Mouse (Mus musculus): ENCODE measurements around the gene Rnpep. TPM values are rescaled to one million over a fixed set of nuclear protein-coding genes. Genes with fewer than 3 reads are reported as not detected.

Gene Rnpep
- total and polyA plus RNA-seq, 3 experiments: 0.03 to 1.4 TPM; not detected in 1

- Histone ChIP-seq H3K4me3 (ENCODE audit: low read depth, low read length) (peak within 1 kb of the TSS; percentile 83), H3K4me1 (ENCODE audit: insufficient read depth, low read depth, low read length) (peaks cover 27% of the 10 kb centered on the region), H3K36me3 (replicated peaks) (peaks cover 27% of the 10 kb centered on the region), H3K27me3 (ENCODE audit: insufficient read depth, low read length) (peaks cover 8% of the 10 kb centered on the region; the same call in 1 of the 2 replicates), H3K9me3 (replicated peaks) (no peaks in the 10 kb centered on the region)
- TF ChIP-seq GATA2 (IDR thresholded peaks at IDR 0.05; ENCODE audit: borderline replicate concordance, low read depth, low read length): no peak
- peak; percentile 45; the same call in 1 of the 2 replicates for TF ChIP-seq POLR2AphosphoS5 (IDR thresholded peaks at IDR 0.05; ENCODE audit: insufficient replicate concordance, low read depth, low read length)
- peak; percentile 100 for DNase-seq (ENCODE audit: low spot score)
- ATAC-seq (ENCODE audit: extremely low read depth, insufficient number of reproducible peaks, low FRiP score, poor library complexity, severe bottlenecking): peak; percentile 99
Measured at GRCm38 (mm10) chr1:135313284-135314031, 29.6 kb upstream of the Rnpep start, which contains the start of gene Timm17a. Gene Timm17a (minus strand): TSS chr1:135313778.

- Histone ChIP-seq H3K4me1 (ENCODE audit: insufficient read depth, low read depth, low read length) (peaks cover 31% of the 10 kb centered on the region), H3K36me3 (replicated peaks) (peaks cover 39% of the 10 kb centered on the region), H3K4me3 (ENCODE audit: low read depth, low read length) (peak overlapping the region; percentile 83), H3K9me3 (replicated peaks) (no peaks in the 10 kb centered on the region), H3K27me3 (ENCODE audit: insufficient read depth, low read length) (0 out of 2 replicates have a peak, but pooled peaks cover 3% of the 10 kb centered on the region)
- ATAC-seq (ENCODE audit: extremely low read depth, insufficient number of reproducible peaks, low FRiP score, poor library complexity, severe bottlenecking) (no peak), DNase-seq (ENCODE audit: low spot score) (no peak)
- TF ChIP-seq GATA2 (IDR thresholded peaks at IDR 0.05; ENCODE audit: borderline replicate concordance, low read depth, low read length): no peak
- TF ChIP-seq GATA1 (IDR thresholded peaks at IDR 0.05; ENCODE audit: borderline replicate concordance, low read length): no peak
- no peak for TF ChIP-seq CTCF (IDR thresholded peaks at IDR 0.05; ENCODE audit: low read depth, low read length)
- TF ChIP-seq POLR2AphosphoS5 (IDR thresholded peaks at IDR 0.05; ENCODE audit: insufficient replicate concordance, low read depth, low read length): no peak
- TF ChIP-seq TAL1 (conservative IDR thresholded peaks at IDR 0.05; ENCODE audit: low read depth, low read length): no peak
Measured at GRCm38 (mm10) chr1:135312201-135312600, 28.3 kb upstream of the Rnpep start.

- 0 out of 2 replicates have a peak, but pooled peaks cover 1% of the 10 kb centered on the region for H3K27me3 ChIP-seq (ENCODE audit: insufficient read depth, low read length)
- ATAC-seq (ENCODE audit: extremely low read depth, insufficient number of reproducible peaks, low FRiP score, poor library complexity, severe bottlenecking) (no peak), DNase-seq (ENCODE audit: low spot score) (no peak)
- H3K4me1 ChIP-seq (ENCODE audit: insufficient read depth, low read depth, low read length): peaks cover 31% of the 10 kb centered on the region
- peak overlapping the region; percentile 0; the same call in 1 of the 2 replicates for H3K4me3 ChIP-seq (ENCODE audit: low read depth, low read length)
- no peaks in the 10 kb centered on the region for H3K9me3 ChIP-seq (replicated peaks)
- peaks cover 45% of the 10 kb centered on the region for H3K36me3 ChIP-seq (replicated peaks)
- TF ChIP-seq POLR2AphosphoS5 (IDR thresholded peaks at IDR 0.05; ENCODE audit: insufficient replicate concordance, low read depth, low read length) (no peak), TAL1 (conservative IDR thresholded peaks at IDR 0.05; ENCODE audit: low read depth, low read length) (no peak), GATA1 (IDR thresholded peaks at IDR 0.05; ENCODE audit: borderline replicate concordance, low read length) (no peak), CTCF (IDR thresholded peaks at IDR 0.05; ENCODE audit: low read depth, low read length) (no peak), GATA2 (IDR thresholded peaks at IDR 0.05; ENCODE audit: borderline replicate concordance, low read depth, low read length) (no peak)
Measured at GRCm38 (mm10) chr1:135311356-135311755, 27.5 kb upstream of the Rnpep start.

- H3K27me3 ChIP-seq (ENCODE audit: insufficient read depth, low read length): peaks cover 5% of the 10 kb centered on the region
- no peak for ATAC-seq (ENCODE audit: extremely low read depth, insufficient number of reproducible peaks, low FRiP score, poor library complexity, severe bottlenecking)
- H3K9me3 ChIP-seq (replicated peaks): no peaks in the 10 kb centered on the region
- DNase-seq (ENCODE audit: low spot score): no peak
- H3K36me3 ChIP-seq (replicated peaks): peaks cover 17% of the 10 kb centered on the region
- no peak for TF ChIP-seq CTCF (IDR thresholded peaks at IDR 0.05; ENCODE audit: low read depth, low read length)
- no peak for TF ChIP-seq GATA1 (IDR thresholded peaks at IDR 0.05; ENCODE audit: borderline replicate concordance, low read length)
- TF ChIP-seq TAL1 (conservative IDR thresholded peaks at IDR 0.05; ENCODE audit: low read depth, low read length): no peak
- no peak for TF ChIP-seq GATA2 (IDR thresholded peaks at IDR 0.05; ENCODE audit: borderline replicate concordance, low read depth, low read length)
- no peak for TF ChIP-seq POLR2AphosphoS5 (IDR thresholded peaks at IDR 0.05; ENCODE audit: insufficient replicate concordance, low read depth, low read length)
- H3K4me1 ChIP-seq (ENCODE audit: insufficient read depth, low read depth, low read length): no peaks in the 10 kb centered on the region
- no peak overlapping the region for H3K4me3 ChIP-seq (ENCODE audit: low read depth, low read length)
Measured at GRCm38 (mm10) chr1:135290908-135291307, 7.0 kb upstream of the Rnpep start.

GRCm38 (mm10) chr1:135286311-135286710, 2.4 kb upstream of the Rnpep start:
- peaks cover 3% of the 10 kb centered on the region; the same call in 1 of the 2 replicates for H3K9me3 ChIP-seq (replicated peaks)
- DNase-seq (ENCODE audit: low spot score): no peak
- TF ChIP-seq GATA2 (IDR thresholded peaks at IDR 0.05; ENCODE audit: borderline replicate concordance, low read depth, low read length) (no peak), CTCF (IDR thresholded peaks at IDR 0.05; ENCODE audit: low read depth, low read length) (no peak), GATA1 (IDR thresholded peaks at IDR 0.05; ENCODE audit: borderline replicate concordance, low read length) (no peak), TAL1 (conservative IDR thresholded peaks at IDR 0.05; ENCODE audit: low read depth, low read length) (no peak), POLR2AphosphoS5 (IDR thresholded peaks at IDR 0.05; ENCODE audit: insufficient replicate concordance, low read depth, low read length) (no peak)
- H3K4me1 ChIP-seq (ENCODE audit: insufficient read depth, low read depth, low read length): peaks cover 8% of the 10 kb centered on the region; the same call in 1 of the 2 replicates
- no peak for ATAC-seq (ENCODE audit: extremely low read depth, insufficient number of reproducible peaks, low FRiP score, poor library complexity, severe bottlenecking)
- H3K27me3 ChIP-seq (ENCODE audit: insufficient read depth, low read length): peaks cover 25% of the 10 kb centered on the region
- no peak overlapping the region for H3K4me3 ChIP-seq (ENCODE audit: low read depth, low read length)
- no peaks in the 10 kb centered on the region for H3K36me3 ChIP-seq (replicated peaks)

- DNase-seq (ENCODE audit: low spot score): no peak
- no peaks in the 10 kb centered on the region for H3K36me3 ChIP-seq (replicated peaks)
Measured at GRCm38 (mm10) chr1:135283287-135283825, 528 bp downstream of the Rnpep start.

More at GRCm38 (mm10) chr1:135283287-135283825, 528 bp downstream of the Rnpep start:
- ATAC-seq (ENCODE audit: extremely low read depth, insufficient number of reproducible peaks, low FRiP score, poor library complexity, severe bottlenecking): no peak
- TF ChIP-seq GATA1 (IDR thresholded peaks at IDR 0.05; ENCODE audit: borderline replicate concordance, low read length) (no peak), GATA2 (IDR thresholded peaks at IDR 0.05; ENCODE audit: borderline replicate concordance, low read depth, low read length) (no peak), TAL1 (conservative IDR thresholded peaks at IDR 0.05; ENCODE audit: low read depth, low read length) (no peak), CTCF (IDR thresholded peaks at IDR 0.05; ENCODE audit: low read depth, low read length) (no peak), POLR2AphosphoS5 (IDR thresholded peaks at IDR 0.05; ENCODE audit: insufficient replicate concordance, low read depth, low read length) (no peak)
- H3K4me3 ChIP-seq (ENCODE audit: low read depth, low read length): 0 out of 2 replicates have a peak overlapping the region, but pooled peaks have one; percentile 25
- H3K9me3 ChIP-seq (replicated peaks): peaks cover 3% of the 10 kb centered on the region; the same call in 1 of the 2 replicates
- H3K4me1 ChIP-seq (ENCODE audit: insufficient read depth, low read depth, low read length): peaks cover 8% of the 10 kb centered on the region; the same call in 1 of the 2 replicates
- peaks cover 28% of the 10 kb centered on the region for H3K27me3 ChIP-seq (ENCODE audit: insufficient read depth, low read length)

Data from G1E (cell line).